Mouse (Mus musculus) cerebral cortex, adult 2 months (tissue): Measurements from ENCODE around the gene Cd320.

Source experiments
- WGBS: fragments of 180-500 bp; shearing (Covaris S2); methylation state at CpG from one replicate; pipeline ENCODE4 v1.1.7; 2018; 5-methylcytosine and 5-hydroxymethylcytosine counted together

Cd320 gene

DNA sequence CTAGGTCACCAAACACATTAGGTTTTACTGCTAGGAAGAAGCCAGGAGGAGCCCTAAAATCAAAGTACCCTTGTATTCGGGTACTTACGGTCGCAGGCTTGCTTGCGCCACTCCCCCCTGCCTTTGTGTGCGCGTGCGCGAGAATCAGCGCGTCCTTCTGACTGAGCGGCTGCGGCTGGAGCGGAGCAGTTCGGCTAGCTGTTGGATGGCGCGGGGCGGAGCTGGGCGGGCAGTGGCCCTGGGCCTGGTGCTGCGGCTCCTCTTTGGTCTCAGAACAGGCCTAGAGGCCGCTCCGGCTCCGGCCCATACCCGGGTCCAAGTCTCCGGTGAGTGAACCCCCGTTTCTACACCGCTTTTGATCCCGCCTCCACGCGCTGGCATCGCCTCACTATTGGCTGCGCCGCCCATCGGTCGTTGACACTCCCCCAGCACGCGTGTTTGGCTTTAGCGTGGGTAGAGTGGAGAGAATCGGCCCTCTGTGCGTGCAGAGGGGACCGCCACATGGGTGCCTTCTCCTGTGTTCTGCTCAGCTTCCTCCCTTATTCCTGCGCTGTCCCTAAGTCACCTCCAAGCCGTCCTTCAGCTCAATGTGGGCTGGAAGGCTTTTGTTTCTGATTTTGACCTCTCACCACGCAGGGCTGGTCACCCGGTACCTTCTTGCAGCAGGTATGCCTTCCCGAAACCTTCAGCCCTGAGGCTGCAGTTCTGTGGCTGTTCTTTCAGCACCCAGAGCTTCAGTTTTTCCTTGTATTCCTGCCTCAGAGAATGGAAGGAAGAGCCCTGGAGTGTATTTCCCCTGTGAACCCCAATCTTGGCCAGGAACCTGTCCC lies at the start of gene Cd320:
Gene Cd320 (plus strand): TSS at position 126 of the 830 bp plus-strand sequence.
- under 1% methylated on average over 45 of the region's 45 CpGs for WGBS

DNA sequence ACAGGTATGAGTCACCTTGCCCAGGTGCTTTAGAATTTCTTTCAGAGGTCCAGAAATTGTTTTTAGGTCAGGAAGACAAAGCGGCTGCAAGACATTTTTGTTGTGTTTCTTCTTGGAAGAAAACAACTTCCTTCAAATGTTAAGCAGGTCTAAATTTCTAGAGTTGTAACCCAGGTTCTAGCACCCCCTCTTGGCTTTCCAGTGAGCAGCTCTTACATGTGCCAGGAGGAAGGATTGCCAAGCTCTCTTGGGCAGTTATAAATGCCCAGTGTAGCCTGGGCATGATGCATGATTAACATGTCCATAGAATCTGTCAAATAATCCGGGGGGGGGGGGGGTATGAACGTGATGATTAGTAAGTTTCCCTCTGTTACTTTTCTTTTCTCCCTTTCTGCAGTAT lies 44.6 kb upstream of the Cd320 start:
- WGBS: 36% methylated on average over 3 of the region's 3 CpGs

DNA sequence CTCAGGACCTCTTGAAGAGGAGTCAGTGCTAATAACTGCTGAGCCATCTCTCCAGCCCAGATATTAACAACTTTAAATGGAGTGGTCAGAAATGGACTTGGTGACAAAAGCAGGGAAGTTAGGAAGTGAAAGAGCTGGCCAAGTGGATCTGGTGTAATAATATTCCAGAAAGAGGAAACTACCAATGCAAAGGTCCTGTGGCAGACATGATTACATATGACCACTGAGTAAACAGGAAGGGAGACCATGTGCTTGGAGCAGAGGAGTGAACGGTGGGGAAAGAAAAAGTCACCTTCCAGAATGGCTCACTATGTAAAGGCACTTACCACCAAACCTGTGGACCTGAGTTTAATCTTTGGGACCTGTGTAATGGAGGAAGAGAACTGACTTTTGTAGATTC lies 43.6 kb upstream of the Cd320 start:
- 67% methylated on average over 1 of the region's 1 CpGs for WGBS

DNA sequence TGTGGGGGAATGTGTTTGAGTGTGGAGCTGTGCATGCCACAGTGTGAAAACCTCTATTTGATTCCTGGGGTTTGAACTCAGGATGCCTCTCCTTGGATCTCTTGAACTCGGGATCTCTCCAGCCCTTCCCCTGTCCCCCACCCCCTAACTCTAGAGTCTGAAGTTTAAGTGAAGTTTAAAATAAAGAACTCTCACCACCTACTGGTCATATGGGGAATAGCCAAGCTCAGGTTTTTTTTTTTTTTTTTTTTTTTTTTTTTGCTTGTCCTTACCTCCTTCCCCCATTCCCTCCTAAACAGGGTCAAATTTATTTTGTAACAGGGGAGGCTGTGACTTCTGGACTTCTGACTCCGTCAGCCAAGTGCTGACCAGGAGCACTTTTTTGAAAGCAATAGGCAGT lies 40.7 kb upstream of the Cd320 start:
- WGBS: 4% methylated on average over 2 of the region's 2 CpGs

DNA sequence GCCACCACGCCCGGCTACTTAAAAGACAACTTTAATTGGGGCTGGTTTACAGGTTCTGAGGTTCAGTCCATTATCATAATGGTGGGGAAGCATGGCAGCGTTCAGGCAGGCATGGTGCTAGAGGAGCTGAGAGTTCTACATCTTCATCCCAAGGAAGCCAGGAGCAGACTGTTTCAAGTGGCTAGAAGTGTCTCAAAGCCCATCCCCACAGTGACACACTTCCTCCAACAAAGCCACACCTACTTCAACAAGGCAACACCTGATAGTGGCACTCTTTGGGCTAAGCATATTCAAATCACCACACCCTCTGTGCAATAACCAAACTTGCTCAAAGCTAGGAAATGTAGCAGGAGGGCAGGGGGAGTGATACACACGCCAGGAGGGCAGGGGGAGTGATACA lies 38.7 kb upstream of the Cd320 start:
- 59% methylated on average over 4 of the region's 4 CpGs for WGBS

DNA sequence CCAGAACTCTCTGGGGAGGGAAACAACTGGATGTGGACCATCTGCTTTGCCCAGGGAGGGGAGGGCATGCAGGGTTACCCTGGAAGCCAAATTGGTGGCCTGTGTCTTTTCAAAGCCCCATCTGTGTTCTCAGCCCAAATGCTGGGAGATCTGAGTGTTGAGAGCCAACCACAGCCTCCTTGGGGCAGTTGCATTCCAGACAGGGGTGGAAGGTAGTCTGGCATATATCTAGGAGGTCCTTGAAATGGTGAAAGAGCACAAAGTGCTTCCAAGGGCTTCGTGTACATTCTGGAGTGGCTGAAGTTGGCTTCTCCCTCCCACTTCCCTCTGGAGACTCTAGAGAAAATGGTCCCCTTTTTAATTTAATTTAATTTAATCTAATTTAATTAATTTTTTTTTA lies 38.1 kb upstream of the Cd320 start:
- 68% methylated on average over 1 of the region's 1 CpGs for WGBS

DNA sequence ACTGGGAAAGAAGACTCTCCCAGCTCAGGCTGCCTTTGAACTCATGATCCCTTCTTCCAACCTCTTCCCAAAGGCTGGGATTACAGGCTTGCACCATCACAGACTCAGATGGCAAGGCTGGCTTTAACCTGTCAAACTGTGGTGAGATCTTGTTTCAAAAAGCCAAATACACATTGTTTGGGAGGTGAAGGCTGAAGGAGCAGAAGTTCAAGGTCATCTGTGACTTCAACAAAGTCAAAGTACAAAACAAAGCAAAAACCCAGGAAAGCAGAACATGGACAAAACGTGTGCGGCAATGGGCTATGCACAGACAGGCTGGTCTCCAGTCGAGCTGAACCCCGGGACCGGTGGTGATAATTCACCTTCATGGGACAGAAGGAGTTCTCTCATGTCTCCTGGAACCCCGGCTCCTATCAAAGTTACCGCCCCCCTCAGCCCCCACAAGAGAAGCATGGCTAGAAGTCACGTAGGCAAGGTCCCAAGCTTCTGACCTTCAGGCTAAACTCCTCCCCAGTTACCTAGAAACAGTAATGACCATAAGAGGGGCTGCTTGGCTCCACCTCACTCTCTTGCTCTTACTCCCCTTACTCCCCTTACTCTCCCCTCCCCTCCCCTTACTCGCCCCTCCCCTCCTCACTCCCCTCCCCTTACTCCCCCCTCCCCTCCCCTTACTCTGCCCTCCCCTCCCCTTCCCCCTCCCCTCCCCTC lies 35.6 kb upstream of the Cd320 start:
- 76% methylated on average over 8 of the region's 9 CpGs for WGBS

DNA sequence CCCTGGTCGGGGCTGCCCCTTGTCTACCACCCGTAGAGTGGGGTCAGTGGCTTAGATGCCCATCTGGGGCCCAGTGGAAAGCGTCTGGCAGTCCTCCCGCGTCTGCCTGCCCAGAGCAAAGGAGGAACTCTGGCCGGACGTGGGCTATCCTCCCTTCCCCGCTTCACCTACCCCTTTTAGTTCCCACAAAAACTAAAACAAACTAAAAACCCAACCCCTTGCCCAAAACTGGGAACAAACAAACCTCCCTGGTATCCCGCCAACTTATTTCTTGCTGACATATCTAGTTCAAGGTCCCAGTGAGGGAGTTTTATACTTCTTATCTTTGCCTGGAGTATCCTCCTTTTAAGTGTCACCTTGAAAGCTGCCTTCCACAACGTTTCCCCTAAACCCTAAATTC lies 34.7 kb upstream of the Cd320 start:
- WGBS: 45% methylated on average over 10 of the region's 10 CpGs

DNA sequence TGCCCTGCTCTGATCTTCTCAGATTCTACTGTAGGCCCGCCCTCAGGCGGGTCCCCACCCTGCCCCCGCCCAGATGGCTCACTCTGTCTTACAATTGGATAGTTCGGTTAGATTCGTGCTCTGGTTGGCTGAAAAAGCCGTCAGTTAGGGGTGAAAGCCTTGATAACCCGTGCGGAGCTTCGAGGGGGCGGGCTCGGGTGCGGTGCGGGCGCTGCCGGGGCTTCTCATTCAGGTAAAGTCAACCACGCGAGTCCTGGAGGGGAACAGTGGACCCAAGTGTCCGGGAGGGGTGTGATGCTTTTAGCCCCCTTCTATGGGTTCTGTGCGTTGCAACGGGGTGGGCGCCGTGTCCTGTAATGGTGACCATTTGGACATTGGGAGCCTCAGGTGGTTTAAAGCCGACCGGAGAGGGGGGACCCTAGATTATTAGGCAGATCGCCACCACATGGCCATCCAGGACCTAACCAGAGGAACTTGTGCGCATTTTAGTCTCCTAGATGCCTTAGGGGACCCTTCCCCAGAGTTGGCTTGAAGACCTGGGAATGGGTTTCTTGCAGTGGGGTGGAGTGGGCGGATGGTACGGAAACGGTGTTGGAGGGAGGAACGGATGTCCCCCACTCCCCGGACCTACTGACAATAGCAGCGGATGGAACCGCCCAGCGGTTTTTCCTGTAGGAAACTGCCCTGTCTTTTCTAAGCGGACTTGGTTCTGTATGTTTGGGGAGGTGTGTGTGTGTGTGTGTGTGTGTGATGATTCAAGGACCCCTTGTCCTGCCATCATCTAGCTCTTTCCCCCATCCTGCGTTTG lies 32.4 kb upstream of the Cd320 start, which contains the start of gene Kank3:
Gene Kank3 (plus strand): TSS at position 186 of the 808 bp plus-strand sequence.
- WGBS: 1% methylated on average over 36 of the region's 36 CpGs

DNA sequence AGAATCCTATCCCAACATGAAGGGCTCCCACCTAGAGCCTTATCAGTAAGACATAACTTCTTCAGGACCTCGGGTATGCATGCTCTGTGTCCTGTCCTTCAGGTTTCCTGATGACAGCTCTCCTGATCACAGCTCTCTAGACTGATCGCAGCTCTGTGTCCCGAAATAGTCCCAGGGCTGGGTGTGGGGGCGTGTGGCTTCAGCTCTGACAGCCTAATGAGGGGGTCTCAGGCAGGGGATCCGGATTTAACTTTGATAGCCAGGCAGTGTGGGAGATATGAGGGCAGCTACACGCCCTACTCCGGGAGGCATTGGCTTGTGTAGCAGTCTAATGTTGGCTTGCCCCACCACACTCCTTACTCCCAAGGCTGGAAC lies 31.8 kb upstream of the Cd320 start:
- 14% methylated on average over 7 of the region's 7 CpGs for WGBS

DNA sequence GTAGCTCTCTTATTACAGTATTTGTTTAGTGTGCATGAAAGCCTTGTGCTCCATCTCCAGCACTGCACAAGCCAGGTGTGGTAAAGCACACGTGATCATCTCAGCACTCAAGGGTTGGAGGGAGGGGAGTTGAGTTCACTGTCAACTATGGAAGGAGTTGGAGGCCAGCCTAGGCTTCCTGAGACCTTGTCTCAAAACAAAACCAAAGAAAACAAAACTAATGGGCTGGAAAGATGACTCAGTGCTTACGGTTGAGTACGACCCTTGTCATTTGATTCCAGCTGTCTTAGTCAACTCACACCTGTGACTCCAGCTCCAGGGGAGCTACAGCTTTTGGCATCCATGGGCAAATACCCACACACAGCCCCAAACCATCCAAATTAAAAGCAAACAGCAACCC lies 30.4 kb upstream of the Cd320 start:
- 60% methylated on average over 3 of the region's 3 CpGs for WGBS

DNA sequence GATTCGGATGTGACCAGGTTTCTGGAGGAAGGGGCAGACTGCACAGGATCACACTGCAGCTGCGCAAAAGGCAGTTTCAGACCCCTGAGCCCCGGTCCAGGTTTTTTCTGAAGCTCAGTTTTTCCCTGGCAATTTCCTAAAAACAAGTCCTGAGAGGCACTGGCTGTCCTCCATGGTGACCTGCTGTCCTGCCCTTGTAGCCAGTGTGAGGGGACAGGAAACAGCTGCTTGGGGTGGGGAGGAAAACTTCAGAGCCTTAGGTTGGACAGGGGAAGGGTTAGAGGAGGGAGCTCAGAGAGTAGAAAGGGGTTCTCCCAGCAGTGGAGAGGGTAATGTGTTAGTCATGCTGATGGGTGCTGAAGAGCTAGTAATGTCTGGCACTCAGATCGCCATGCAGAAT lies 29.9 kb upstream of the Cd320 start:
- 62% methylated on average over 4 of the region's 4 CpGs for WGBS

DNA sequence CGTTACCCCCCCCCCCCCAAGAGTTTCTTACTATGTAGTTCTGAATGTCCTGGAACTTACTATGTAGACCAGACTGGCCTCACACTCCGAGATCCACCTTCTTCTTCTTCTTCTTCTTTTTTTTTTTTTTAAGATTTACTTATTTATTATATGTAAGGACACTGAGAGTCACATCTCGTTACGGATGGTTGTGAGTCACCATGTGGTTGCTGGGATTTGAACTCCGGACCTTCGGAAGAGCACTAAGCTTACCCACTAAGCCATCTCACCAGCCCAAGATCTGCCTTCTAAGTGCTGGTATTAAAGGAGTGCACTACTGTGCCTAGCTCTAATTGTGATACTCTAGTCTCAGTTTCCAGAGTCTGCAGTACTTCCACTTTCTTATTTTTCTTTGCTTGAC lies 27.5 kb upstream of the Cd320 start:
- whole genome bisulfite sequencing: 85% methylated on average over 6 of the region's 6 CpGs

DNA sequence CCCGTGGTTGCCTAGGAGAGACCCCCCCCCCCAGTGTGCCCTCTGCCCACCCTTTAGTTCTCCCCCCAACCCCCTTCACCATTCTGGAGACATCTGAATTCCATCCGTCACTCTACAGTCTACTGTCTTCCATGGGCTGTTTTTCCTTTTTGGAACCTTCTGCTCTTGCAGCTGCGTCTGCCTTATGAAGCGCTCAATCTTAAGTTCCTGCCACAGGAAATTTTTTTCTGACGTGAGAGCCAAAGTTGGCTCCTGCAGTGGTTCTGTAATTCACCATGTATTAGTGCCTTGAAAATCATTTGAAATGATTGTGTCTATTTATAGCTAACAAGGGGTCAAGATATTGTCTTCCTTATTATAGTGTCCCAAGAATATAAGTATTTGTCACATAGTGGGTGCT lies 26.3 kb upstream of the Cd320 start:
- WGBS: 33% methylated on average over 5 of the region's 5 CpGs

DNA sequence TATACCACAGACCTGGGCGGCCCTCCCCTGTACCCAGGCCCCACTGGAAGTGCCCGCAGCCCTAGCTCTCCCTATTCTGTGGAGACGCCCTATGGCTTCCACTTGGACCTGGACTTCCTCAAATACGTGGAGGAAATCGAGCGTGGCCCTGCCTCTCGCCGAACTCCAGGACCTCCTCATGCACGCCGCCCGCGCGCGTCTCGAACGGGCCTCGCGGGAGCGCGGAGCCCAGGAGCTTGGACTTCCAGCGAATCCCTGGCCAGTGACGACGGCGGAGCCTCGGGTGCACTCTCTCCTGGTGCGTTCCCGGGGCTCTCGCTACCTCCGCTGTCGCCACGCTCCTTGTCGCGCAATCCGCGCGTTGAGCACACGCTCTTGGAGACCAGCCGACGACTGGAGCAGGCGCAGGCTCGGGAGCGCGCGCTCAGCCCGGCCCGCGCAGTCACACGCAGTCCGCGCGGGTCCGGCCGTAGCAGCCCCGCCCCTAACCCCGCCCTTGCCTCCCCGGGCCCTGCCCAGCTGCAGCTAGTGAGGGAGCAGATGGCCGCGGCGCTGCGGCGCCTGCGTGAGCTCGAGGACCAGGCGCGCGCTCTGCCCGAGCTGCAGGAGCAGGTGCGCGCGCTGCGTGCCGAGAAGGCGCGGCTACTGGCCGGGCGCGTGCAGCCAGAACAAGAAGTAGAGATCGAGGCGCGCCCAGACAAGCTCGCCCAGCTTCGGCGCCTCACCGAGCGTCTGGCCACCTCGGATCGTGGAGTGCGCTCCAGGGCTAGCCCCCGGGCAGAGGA lies 25.5 kb upstream of the Cd320 start:
- WGBS: 1% methylated on average over 89 of the region's 89 CpGs

DNA sequence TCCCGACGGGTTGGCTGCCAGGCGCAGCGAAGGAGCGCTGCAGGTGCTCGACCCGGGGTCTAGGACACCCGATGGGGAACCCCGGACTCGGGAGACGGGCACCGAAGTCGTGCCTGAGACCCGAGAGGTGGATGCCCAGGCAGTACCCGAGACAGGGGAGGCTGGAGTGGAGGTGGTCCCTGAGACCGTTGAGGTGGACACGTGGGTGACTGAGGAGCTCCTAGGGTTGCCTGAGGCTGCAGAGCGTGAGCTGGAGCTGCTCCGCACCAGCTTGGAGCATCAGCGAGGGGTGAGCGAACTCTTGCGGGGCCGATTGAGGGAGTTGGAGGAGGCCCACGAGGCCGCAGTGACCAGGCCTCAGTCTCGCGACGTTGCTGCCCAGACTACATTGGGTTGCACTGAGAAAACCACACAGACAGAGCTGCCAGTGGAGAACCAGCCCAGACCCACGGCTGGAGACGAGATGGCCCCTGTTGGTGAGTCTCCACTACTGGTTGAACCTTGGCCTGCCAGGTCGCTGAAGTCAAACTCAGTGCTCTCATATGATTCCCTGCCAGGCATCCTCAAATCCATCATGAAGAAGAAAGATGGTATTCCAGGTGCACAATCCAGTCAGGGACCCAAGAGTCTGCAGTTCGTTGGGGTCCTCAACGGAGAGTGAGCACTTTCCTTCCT lies 24.8 kb upstream of the Cd320 start:
- 20% methylated on average over 33 of the region's 33 CpGs for WGBS

DNA sequence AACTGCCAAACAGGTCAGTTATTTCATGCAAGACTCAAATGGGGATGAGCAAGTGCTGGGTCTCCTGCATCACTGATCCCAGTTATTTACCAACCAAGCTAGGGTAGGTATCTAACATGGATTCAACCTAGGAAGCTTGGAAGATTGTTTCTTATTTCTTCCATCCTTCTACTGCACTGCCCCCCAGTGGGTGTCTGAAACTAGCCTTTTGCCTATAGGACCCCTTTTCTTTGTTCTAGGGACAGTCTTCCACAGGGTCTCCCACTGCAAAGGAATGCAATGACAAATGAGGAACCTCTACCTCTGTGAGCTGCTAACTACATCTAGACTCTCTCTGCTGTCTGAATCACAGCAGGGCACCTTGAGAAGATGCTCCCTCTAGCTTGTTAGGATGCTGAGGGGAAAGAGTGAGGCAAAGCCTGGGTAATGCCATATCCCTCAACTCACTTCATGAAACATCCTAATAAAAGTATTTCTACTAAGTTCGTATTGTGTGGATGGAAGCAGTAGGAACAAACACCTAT lies 20.4 kb upstream of the Cd320 start:
- 74% methylated on average over 1 of the region's 1 CpGs for WGBS

DNA sequence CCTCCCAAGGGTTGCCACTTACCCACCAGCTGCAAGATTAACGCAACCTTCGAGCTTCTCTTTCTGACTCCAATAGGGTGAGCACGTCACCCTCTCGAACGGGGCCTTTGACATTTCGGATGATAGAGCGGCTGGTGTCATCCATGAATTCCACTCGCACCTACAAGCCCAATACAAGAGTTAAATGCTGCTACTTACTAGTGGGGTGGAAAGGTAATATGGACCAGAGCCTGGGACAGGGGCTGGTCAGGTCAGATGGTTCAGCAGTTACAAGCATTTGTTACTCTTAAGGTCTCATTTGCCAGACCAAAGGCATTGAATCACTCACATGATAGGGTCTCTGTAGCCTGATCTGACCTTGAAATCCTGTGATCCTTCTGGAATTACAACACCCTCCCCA lies 19.7 kb upstream of the Cd320 start:
- WGBS: 79% methylated on average over 8 of the region's 8 CpGs

DNA sequence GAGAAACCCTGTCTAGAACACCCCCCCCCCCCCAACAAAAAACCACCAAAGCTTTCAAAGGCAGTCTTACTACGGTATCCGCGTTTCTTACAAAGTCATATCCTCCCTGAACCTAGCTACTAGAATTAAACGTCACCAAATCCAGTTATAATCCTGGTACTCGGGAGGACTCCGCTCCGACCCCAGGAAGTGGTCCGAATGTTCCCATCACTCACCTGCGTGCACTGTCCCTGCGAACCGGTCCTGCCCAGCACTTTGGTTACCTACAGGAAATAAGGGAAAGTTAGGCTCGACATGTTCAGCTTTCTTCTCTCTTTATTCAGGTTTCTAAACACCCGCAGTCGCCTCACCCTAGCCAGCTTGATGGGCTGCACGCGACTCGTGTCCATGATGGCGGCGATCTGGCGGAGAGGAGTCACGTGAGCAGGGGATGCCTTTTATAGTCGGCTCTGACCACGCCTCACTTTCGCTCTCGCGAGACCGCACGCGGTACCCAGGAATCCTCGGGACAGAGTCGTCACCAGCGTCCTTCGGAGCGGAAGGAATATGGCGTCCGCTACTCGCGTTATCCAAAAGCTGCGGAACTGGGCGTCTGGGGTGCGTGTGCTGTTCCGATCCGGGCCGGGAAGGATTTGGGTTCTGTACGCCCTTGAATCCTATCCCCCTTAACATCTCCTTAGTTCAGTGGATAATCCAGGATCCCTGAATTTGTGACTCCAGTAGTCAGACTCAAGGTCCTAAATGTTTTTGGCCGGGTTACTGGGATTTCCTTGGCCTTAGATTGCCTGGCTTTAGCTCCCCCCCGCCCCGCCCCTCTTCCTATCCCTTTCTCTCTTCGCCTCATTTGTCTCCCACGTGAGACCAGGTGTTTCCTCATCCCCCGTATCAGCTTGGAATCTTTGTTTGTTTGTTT lies 18.6 kb upstream of the Cd320 start, which contains the start of the genes Rps28 and Ndufa7:
Gene Rps28 (minus strand): TSS at position 479 of the 913 bp plus-strand sequence.
Gene Ndufa7 (plus strand): TSS at position 489 of the 913 bp plus-strand sequence.
- WGBS: under 1% methylated on average over 51 of the region's 51 CpGs

DNA sequence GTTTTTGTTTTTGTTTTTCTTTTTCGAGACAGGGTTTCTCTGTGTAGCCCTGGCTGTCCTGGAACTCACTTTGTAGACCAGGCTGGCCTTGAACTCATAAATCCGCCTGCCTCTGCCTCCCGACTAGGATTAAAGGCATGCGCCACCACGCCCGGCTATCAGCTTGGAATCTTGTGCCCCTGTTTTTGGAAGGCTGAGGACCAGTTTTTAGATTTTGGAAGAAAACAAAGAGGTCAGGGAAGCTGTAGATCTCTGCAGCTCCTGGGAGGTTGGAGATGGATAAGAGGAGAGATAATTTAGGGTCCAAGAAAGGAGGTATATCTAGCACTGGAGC lies 17.9 kb upstream of the Cd320 start:
- 3% methylated on average over 6 of the region's 6 CpGs for WGBS
